Mouse (Mus musculus) neural tube, embryonic 14.5 days (tissue): ENCODE measurements at regions not wholly inside any gene's neighbourhood (a gene's known extent, or its start where the extent isn't known, plus 50 kb on each side); places are given as distances from the start of the nearest gene placed in this dataset.

Experiments
- ATAC-seq: fragments of 200-750 bp; cut with Nextera tagmentation; 2 replicates; pipeline ENCODE4 v1.8.0; 2017; ENCODE audit warnings: low read depth, mild to moderate bottlenecking, moderate TSS enrichment, moderate library complexity
- H3K27ac ChIP-seq: fragments of 300-500 bp; sonication (generic); 2 replicates; pipeline ENCODE4 v1.5.1; 2014; ENCODE audit warnings: low read depth, mild to moderate bottlenecking, control low read depth, low read length, moderate library complexity, mixed read lengths
- H3K27me3 ChIP-seq: fragments of 300-500 bp; sonication (generic); 2 replicates; pipeline ENCODE4 v1.6.1; 2014; ENCODE audit warnings: low read length; ENCODE audit not compliant: control insufficient read depth, insufficient read depth
- H3K36me3 ChIP-seq: fragments of 300-500 bp; sonication (generic); 2 replicates; pipeline ENCODE4 v1.6.1; 2014; ENCODE audit warnings: low read length, mixed read lengths; ENCODE audit not compliant: control insufficient read depth, insufficient read depth
- H3K4me1 ChIP-seq: fragments of 300-500 bp; sonication (generic); 2 replicates; pipeline ENCODE4 v1.6.1; 2014; ENCODE audit warnings: low read length; ENCODE audit not compliant: control insufficient read depth, insufficient read depth
- H3K4me2 ChIP-seq: fragments of 300-500 bp; sonication (generic); 2 replicates; pipeline ENCODE4 v1.6.1; 2014; ENCODE audit warnings: mild to moderate bottlenecking, low read depth, low read length, control low read depth
- H3K4me3 ChIP-seq: fragments of 300-500 bp; sonication (generic); 2 replicates; pipeline ENCODE4 v1.5.1; 2014; ENCODE audit warnings: low read depth, low read length, control low read depth, mixed read lengths
- H3K9ac ChIP-seq: fragments of 300-500 bp; sonication (generic); replicated peaks from 2 replicates; pipeline ENCODE4 v1.6.1; 2014; ENCODE audit warnings: low read depth, mild to moderate bottlenecking, control low read depth, low read length, mixed read lengths
- H3K9me3 ChIP-seq: fragments of 300-500 bp; sonication (generic); 2 replicates; pipeline ENCODE4 v1.6.1; 2016; ENCODE audit warnings: low read length; ENCODE audit not compliant: control insufficient read depth
- WGBS: fragments of 180-500 bp; shearing (Covaris S2); extraction: QIAGEN DNeasy Blood & Tissue Kit; methylation state at CpG from one replicate; pipeline ENCODE4 v1.1.7; 2014; 5-methylcytosine and 5-hydroxymethylcytosine counted together

- no peaks in the 10 kb centered on the region for H3K9me3 ChIP-seq
- no peaks in the 10 kb centered on the region for H3K36me3 ChIP-seq
- 78% methylated on average over 2 of the region's 2 CpGs for WGBS
- no peak overlapping the region for H3K27ac ChIP-seq
- H3K4me3 ChIP-seq, result no peak overlapping the region
- H3K4me2 ChIP-seq, result no peak overlapping the region
- no peak for ATAC-seq
- no peaks in the 10 kb centered on the region for H3K27me3 ChIP-seq
- H3K9ac ChIP-seq, result no peak overlapping the region
- peaks cover 4% of the 10 kb centered on the region; the same call in 1 of the 2 replicates for H3K4me1 ChIP-seq
Measured at GRCm38 (mm10) chr12:12178391-12178790, 83.5 kb upstream of the Fam49a start.

DNA sequence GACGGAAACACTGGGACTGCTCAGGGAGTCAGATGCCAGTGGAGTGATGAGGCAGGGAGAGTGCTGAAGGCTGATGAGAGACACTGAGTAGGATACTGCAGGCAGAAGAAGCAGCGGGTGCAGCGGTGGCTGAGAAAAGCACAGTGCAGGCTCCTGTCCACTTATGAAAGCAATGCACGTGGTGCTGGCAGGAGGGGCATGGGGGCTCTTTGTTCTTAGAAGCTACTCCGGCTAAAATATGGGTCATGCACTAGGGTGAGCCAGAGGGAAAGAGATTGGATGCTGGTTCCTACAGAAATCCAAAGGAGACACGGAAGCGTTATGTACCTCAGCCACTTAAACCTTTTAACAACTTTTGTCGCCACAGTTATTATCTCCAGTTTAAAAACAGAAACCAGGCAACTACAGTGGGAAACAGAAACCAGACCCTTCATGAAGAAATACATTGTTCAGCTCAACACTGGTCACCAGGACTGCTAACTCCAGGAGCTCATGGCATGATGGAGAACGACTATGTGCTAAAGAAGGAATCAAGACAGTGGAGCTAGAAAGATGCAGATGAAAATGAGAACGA lies 82.6 kb upstream of the Fam49a start:
- H3K36me3 ChIP-seq, result no peaks in the 10 kb centered on the region
- no peaks in the 10 kb centered on the region for H3K9me3 ChIP-seq
- no peak overlapping the region for H3K4me2 ChIP-seq
- no peak overlapping the region for H3K4me3 ChIP-seq
- H3K4me1 ChIP-seq, result peaks cover 4% of the 10 kb centered on the region; the same call in 1 of the 2 replicates
- H3K9ac ChIP-seq, result no peak overlapping the region
- no peak overlapping the region for H3K27ac ChIP-seq
- H3K27me3 ChIP-seq, result no peaks in the 10 kb centered on the region
- 52% methylated on average over 10 of the region's 10 CpGs for WGBS
- ATAC-seq, result 0 out of 2 replicates have a peak, but pooled peaks have one; percentile 4

GRCm38 (mm10) chr12:12180986-12181385 lies 81.0 kb upstream of the Fam49a start:
- Histone ChIP-seq H3K27me3 (no peaks in the 10 kb centered on the region), H3K4me2 (no peak overlapping the region), H3K9ac (no peak overlapping the region), H3K36me3 (no peaks in the 10 kb centered on the region), H3K9me3 (no peaks in the 10 kb centered on the region), H3K4me1 (peaks cover 4% of the 10 kb centered on the region; the same call in 1 of the 2 replicates), H3K4me3 (no peak overlapping the region), H3K27ac (no peak overlapping the region)
- 85% methylated on average over 1 of the region's 1 CpGs for WGBS
- no peak for ATAC-seq

- Histone ChIP-seq H3K4me2 (no peak overlapping the region), H3K27ac (no peak overlapping the region), H3K27me3 (no peaks in the 10 kb centered on the region), H3K4me1 (peaks cover under 1% of the 10 kb centered on the region; the same call in 1 of the 2 replicates), H3K36me3 (no peaks in the 10 kb centered on the region), H3K4me3 (no peak overlapping the region), H3K9ac (no peak overlapping the region), H3K9me3 (no peaks in the 10 kb centered on the region)
- ATAC-seq, result no peak
- 97% methylated on average over 4 of the region's 4 CpGs for WGBS
Measured at GRCm38 (mm10) chr12:12181686-12182085, 80.3 kb upstream of the Fam49a start.

GRCm38 (mm10) chr12:12186353-12186752 lies 75.6 kb upstream of the Fam49a start:
- no peak overlapping the region for H3K4me3 ChIP-seq

GRCm38 (mm10) chr12:12195066-12195465 lies 66.9 kb upstream of the Fam49a start:
- no peaks in the 10 kb centered on the region for H3K4me1 ChIP-seq
- WGBS, result 80% methylated on average over 1 of the region's 1 CpGs
- H3K9me3 ChIP-seq, result no peaks in the 10 kb centered on the region
- H3K4me3 ChIP-seq, result no peak overlapping the region
- H3K27me3 ChIP-seq, result no peaks in the 10 kb centered on the region
- H3K9ac ChIP-seq, result no peak overlapping the region
- no peak for ATAC-seq
- H3K36me3 ChIP-seq, result no peaks in the 10 kb centered on the region
- H3K27ac ChIP-seq, result no peak overlapping the region
- H3K4me2 ChIP-seq, result no peak overlapping the region

More at GRCm38 (mm10) chr12:12186353-12186752, 75.6 kb upstream of the Fam49a start:
- Histone ChIP-seq H3K4me2 (no peak overlapping the region), H3K36me3 (no peaks in the 10 kb centered on the region), H3K27me3 (no peaks in the 10 kb centered on the region), H3K9me3 (no peaks in the 10 kb centered on the region), H3K9ac (no peak overlapping the region), H3K27ac (no peak overlapping the region), H3K4me1 (no peaks in the 10 kb centered on the region)
- ATAC-seq, result no peak
- WGBS, result 82% methylated on average over 2 of the region's 2 CpGs

- H3K36me3 ChIP-seq, result no peaks in the 10 kb centered on the region
- H3K4me1 ChIP-seq, result no peaks in the 10 kb centered on the region
- WGBS, result 81% methylated on average over 3 of the region's 3 CpGs
- H3K27ac ChIP-seq, result no peak overlapping the region
- H3K4me2 ChIP-seq, result no peak overlapping the region
- no peak overlapping the region for H3K9ac ChIP-seq
- H3K27me3 ChIP-seq, result no peaks in the 10 kb centered on the region
- no peak for ATAC-seq
- no peaks in the 10 kb centered on the region for H3K9me3 ChIP-seq
- no peak overlapping the region for H3K4me3 ChIP-seq
Measured at GRCm38 (mm10) chr12:12196627-12197026, 65.3 kb upstream of the Fam49a start.

DNA sequence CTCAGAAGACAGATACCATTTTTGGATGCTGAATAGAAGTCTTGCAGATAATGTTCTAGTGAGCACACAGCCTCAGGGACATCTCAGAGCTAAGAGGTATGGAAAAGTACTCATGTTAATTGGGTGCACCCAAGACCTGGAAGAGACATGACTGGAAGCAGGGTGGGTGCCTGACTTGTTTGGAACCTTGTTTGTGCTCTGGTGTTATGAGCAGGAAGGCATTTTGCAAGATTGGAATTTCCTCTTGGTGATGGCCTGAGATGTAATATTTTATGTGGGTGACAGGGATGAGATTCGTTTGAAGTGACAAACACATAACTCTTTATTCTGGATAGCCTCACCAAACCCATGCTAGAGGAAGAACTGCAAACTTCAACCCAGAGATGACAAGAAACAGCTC lies 53.7 kb upstream of the Fam49a start:
- Histone ChIP-seq H3K9me3 (no peaks in the 10 kb centered on the region), H3K4me2 (no peak overlapping the region), H3K27me3 (no peaks in the 10 kb centered on the region), H3K9ac (no peak overlapping the region), H3K27ac (no peak overlapping the region), H3K4me3 (no peak overlapping the region), H3K36me3 (no peaks in the 10 kb centered on the region), H3K4me1 (no peaks in the 10 kb centered on the region)
- 54% methylated on average over 1 of the region's 1 CpGs for WGBS
- no peak for ATAC-seq
